Mouse (Mus musculus): ENCODE data around the gene Robo1.

- no peak for TF ChIP-seq CTCF (IDR thresholded peaks at IDR 0.05; ENCODE audit: low read depth, low read length)
- no peak for TF ChIP-seq GATA1 (IDR thresholded peaks at IDR 0.05; ENCODE audit: borderline replicate concordance, low read length)
- no peak for TF ChIP-seq POLR2AphosphoS5 (IDR thresholded peaks at IDR 0.05; ENCODE audit: insufficient replicate concordance, low read depth, low read length)
- no peak for TF ChIP-seq TAL1 (conservative IDR thresholded peaks at IDR 0.05; ENCODE audit: low read depth, low read length)
These were observed 606.0 kb downstream of the Robo1 start for GRCm38 (mm10) chr16:72914068-72914630.
